Mouse (Mus musculus) ovary, adult 10 weeks (tissue): ENCODE measurements around the gene Gm9117. TPM values are rescaled to one million over a fixed set of nuclear protein-coding genes. Genes with fewer than 3 reads are reported as not detected.

ENCODE experiments used
- polyA plus RNA-seq: library from polyadenylated mRNA; stranded (reverse); fragments of 350-450 nt; fragmentation: Illumina TruSeq; extraction: RNeasy Lipid Tissue Mini Kit (QIAGEN cat#74804); gene quantifications from one replicate; pipeline ENCODE4 v1.2.3, GENCODE M21; 2014

Gene Gm9117
- not detected for polyA plus RNA-seq

GRCm38 (mm10) chr3:93943443-93943842 lies at the start of gene Gm9117:
Gm9117 (minus strand) TSS chr3:93943543.

GRCm38 (mm10) chr3:93961214-93961613 lies 17.9 kb upstream of the Gm9117 start, which contains the start of gene Tdpoz5:
Tdpoz5 (minus strand) TSS chr3:93961314.

Other genes starting within 250 kb of the Gm9117 start
- not detected for gene Gm5773, start 170.5 kb downstream of the Gm9117 start, polyA plus RNA-seq
- gene Tdpoz4, start 147.1 kb downstream of the Gm9117 start, polyA plus RNA-seq, result not detected
- gene Tdpoz3, start 117.5 kb downstream of the Gm9117 start, polyA plus RNA-seq, result not detected
- not detected for gene Tdpoz5, start 17.8 kb upstream of the Gm9117 start, polyA plus RNA-seq
- not detected for gene Gm9125, start 111.3 kb upstream of the Gm9117 start, polyA plus RNA-seq
- gene Gm10697, start 129.1 kb upstream of the Gm9117 start, polyA plus RNA-seq, result not detected
- gene Gm10696, start 234.7 kb upstream of the Gm9117 start, polyA plus RNA-seq, result not detected